ENCODE assay signal across 11 mouse cellular contexts in genomic region chr11:22779821-22780551, GRCm38 (mm10).
A peak's percentile ranks its signal among the peaks of the same experiment; 100 is the strongest.
DNase-seq lines count a peak whose midpoint lies in the region; ATAC-seq lines count a peak whose summit lies in the region.
"Had no signal": no experiment of that assay in that cellular context is flagged by ENCODE, and none has a peak within 500 bp of the region (broad histone marks: within the 10 kb centered on the region; RNA-seq: fewer than 3 reads in every experiment).

No protein-coding gene starts in this region.

- ATAC-seq in heart, embryonic 11.5 days (replicated peaks; ENCODE audit: insufficient number of reproducible peaks, low FRiP score, low TSS enrichment) = no peak
- no peak for ATAC-seq in liver, embryonic 15.5 days (ENCODE audit: insufficient read depth)

- no peak overlapping the region for H3K4me3 ChIP-seq in heart, embryonic 11.5 days (ENCODE audit: low read depth, low read length)
- H3K4me3 ChIP-seq in liver, embryonic 15.5 days (replicated peaks) = no peak overlapping the region
- H3K4me3 ChIP-seq: hindbrain, embryonic 15.5 days had no signal

- H3K27ac ChIP-seq in heart, embryonic 11.5 days (ENCODE audit: low read depth, low read length) = no peak overlapping the region
- H3K27ac ChIP-seq in liver, embryonic 15.5 days (replicated peaks) = peak overlapping the region; percentile 51
- H3K27ac ChIP-seq: hindbrain, embryonic 15.5 days; liver, embryonic 14.5 days had no signal

- WGBS in heart, embryonic 11.5 days (ENCODE audit: insufficient replicate concordance) = 58% methylated on average over 6 of the region's 6 CpGs
- 32% methylated on average over 6 of the region's 6 CpGs for WGBS in liver, embryonic 15.5 days (ENCODE audit: insufficient replicate concordance)

- no peaks in the 10 kb centered on the region for H3K4me1 ChIP-seq in heart, embryonic 11.5 days (ENCODE audit: control insufficient read depth, insufficient read depth, low read length)
- H3K4me1 ChIP-seq in liver, embryonic 15.5 days (replicated peaks) = peaks cover 16% of the 10 kb centered on the region; the same call in 1 of the 2 replicates
- H3K4me1 ChIP-seq: hindbrain, embryonic 15.5 days had no signal

- DNase-seq in heart, adult 18-20 months = peak; percentile 22 to 42
- DNase-seq in thymus, postnatal 4 days = peak; percentile 28
- no peak for DNase-seq in thymus, postnatal 36 days
- no peak for DNase-seq in frontal cortex, postnatal 14 days (ENCODE audit: low spot score in 2 of 2)
- no peak for DNase-seq in left cerebral cortex, adult 18-20 months (ENCODE audit: low spot score in 2 of 2)
- no peak for DNase-seq in ovary, postnatal 36 days (ENCODE audit: low spot score)
- DNase-seq: cerebellum, postnatal 36 days had no signal

- H3K9ac ChIP-seq in heart, embryonic 11.5 days (ENCODE audit: low read depth, low read length) = no peak overlapping the region
- no peak overlapping the region for H3K9ac ChIP-seq in liver, embryonic 15.5 days
- H3K9ac ChIP-seq: hindbrain, embryonic 15.5 days; liver, embryonic 14.5 days had no signal

- H3K36me3 ChIP-seq in heart, embryonic 11.5 days (ENCODE audit: control insufficient read depth, insufficient read depth, low read length) = no peaks in the 10 kb centered on the region
- H3K36me3 ChIP-seq in liver, embryonic 15.5 days (replicated peaks) = no peaks in the 10 kb centered on the region
- H3K36me3 ChIP-seq: hindbrain, embryonic 15.5 days had no signal

- no peaks in the 10 kb centered on the region for H3K9me3 ChIP-seq in heart, embryonic 11.5 days (replicated peaks; ENCODE audit: control insufficient read depth, low read length)
- H3K9me3 ChIP-seq in liver, embryonic 15.5 days (replicated peaks) = no peaks in the 10 kb centered on the region
- H3K9me3 ChIP-seq: hindbrain, embryonic 15.5 days had no signal

- no peak overlapping the region for H3K4me2 ChIP-seq in heart, embryonic 11.5 days
- H3K4me2 ChIP-seq in liver, embryonic 15.5 days = no peak overlapping the region
- H3K4me2 ChIP-seq: hindbrain, embryonic 15.5 days had no signal

- H3K27me3 ChIP-seq in heart, embryonic 11.5 days (ENCODE audit: control insufficient read depth, insufficient read depth, low read length) = no peaks in the 10 kb centered on the region
- H3K27me3 ChIP-seq in liver, embryonic 15.5 days = no peaks in the 10 kb centered on the region
- H3K27me3 ChIP-seq: hindbrain, embryonic 15.5 days had no signal

Comparison
In these comparisons a context has a peak if more than half of its experiments do, and no peak if none do; other contexts are left out.
1. DNase-seq: peak in heart, adult 18-20 months (2 of 2) and thymus, postnatal 4 days (single experiment); none in thymus, postnatal 36 days (0 of 2), frontal cortex, postnatal 14 days (0 of 2), left cerebral cortex, adult 18-20 months (0 of 2) and ovary, postnatal 36 days (single experiment).